Mouse (Mus musculus) thymus, postnatal 4 days (tissue): ENCODE measurements around the gene Nr1d1.
A peak's percentile ranks its signal among the peaks of the same experiment; 100 is the strongest.

Source experiments
- DNase-seq: peaks from one replicate; pipeline ENCODE4 v3.0.0; 2021

The Nr1d1 gene

GRCm38 (mm10) chr11:98774582-98775347 is at the start of gene Nr1d1:
Nr1d1 (minus strand) TSS chr11:98775333.
- no peak for DNase-seq

GRCm38 (mm10) chr11:98820968-98821367 is 45.8 kb upstream of the Nr1d1 start:
- DNase-seq = no peak

GRCm38 (mm10) chr11:98816706-98817239 is 41.6 kb upstream of the Nr1d1 start:
- DNase-seq = no peak

- no peak for DNase-seq
These were observed 35.6 kb upstream of the Nr1d1 start for GRCm38 (mm10) chr11:98810686-98811085.

GRCm38 (mm10) chr11:98809457-98810290 is 34.5 kb upstream of the Nr1d1 start:
- peak; percentile 98 for DNase-seq

GRCm38 (mm10) chr11:98808417-98808816 is 33.3 kb upstream of the Nr1d1 start:
- no peak for DNase-seq

- no peak for DNase-seq
These were observed 29.5 kb upstream of the Nr1d1 start, which contains the start of gene Casc3 for GRCm38 (mm10) chr11:98804605-98805004. Casc3 (plus strand) TSS chr11:98804905.

GRCm38 (mm10) chr11:98797909-98798308 is 22.8 kb upstream of the Nr1d1 start:
- DNase-seq = no peak

GRCm38 (mm10) chr11:98797306-98797705 is 22.2 kb upstream of the Nr1d1 start:
- DNase-seq = peak; percentile 37

- DNase-seq = peak; percentile 83
These were observed 21.5 kb upstream of the Nr1d1 start for GRCm38 (mm10) chr11:98796515-98797216.

- DNase-seq = peak; percentile 77
These were observed 20.8 kb upstream of the Nr1d1 start for GRCm38 (mm10) chr11:98795714-98796514.

GRCm38 (mm10) chr11:98795015-98795713 is 20.0 kb upstream of the Nr1d1 start, which contains the start of gene Msl1:
Msl1 (plus strand) TSS chr11:98795516.
- peak; percentile 92 for DNase-seq

- no peak for DNase-seq
These were observed 19.4 kb upstream of the Nr1d1 start for GRCm38 (mm10) chr11:98794469-98795014.

GRCm38 (mm10) chr11:98792081-98792480 is 16.9 kb upstream of the Nr1d1 start:
- no peak for DNase-seq

- DNase-seq = no peak
These were observed 16.3 kb upstream of the Nr1d1 start for GRCm38 (mm10) chr11:98791448-98791847.

- no peak for DNase-seq
These were observed 15.6 kb upstream of the Nr1d1 start for GRCm38 (mm10) chr11:98790631-98791205.

GRCm38 (mm10) chr11:98789824-98790223 is 14.7 kb upstream of the Nr1d1 start:
- no peak for DNase-seq

- DNase-seq = peak; percentile 56
These were observed 14.2 kb upstream of the Nr1d1 start for GRCm38 (mm10) chr11:98789219-98789807.

- peak; percentile 87 for DNase-seq
These were observed 13.6 kb upstream of the Nr1d1 start for GRCm38 (mm10) chr11:98788550-98789218.

- DNase-seq = no peak
These were observed 13.0 kb upstream of the Nr1d1 start for GRCm38 (mm10) chr11:98788139-98788538.
